Mouse (Mus musculus) olfactory bulb, adult 2 months (tissue): ENCODE results near the gene Frmd4a.

Source experiments
- CTCF ChIP-seq: fragments of 200-500 bp; IDR thresholded peaks from 2 replicates; pipeline ENCODE4 v1.5.1; 2012; ENCODE audit warnings: low read depth, mild to moderate bottlenecking, low read length, moderate library complexity; ENCODE audit not compliant: insufficient read depth
- POLR2A ChIP-seq: fragments of 200-500 bp; IDR thresholded peaks from 2 replicates; pipeline ENCODE4 v1.6.1; 2012; ENCODE audit warnings: mild to moderate bottlenecking, low read depth, low read length, moderate library complexity; ENCODE audit not compliant: insufficient read depth

GRCm38 (mm10) chr2:4060675-4061074 is 43.2 kb downstream of the Frmd4a start:
- no peak for TF ChIP-seq CTCF
- TF ChIP-seq POLR2A, result no peak
